Mouse (Mus musculus) layer of hippocampus, adult 8-10 months (tissue): ENCODE results near the gene Doxl2. TPM values are rescaled to one million over a fixed set of nuclear protein-coding genes. Genes with fewer than 3 reads are reported as not detected.

ENCODE experiments used
- DNase-seq, 2 experiments: peaks; one replicate each; pipeline ENCODE4 v3.0.0; 2022; ENCODE audit warnings: low spot score in 2 of 2
- total RNA-seq, 4 experiments: library from RNA; stranded (reverse); gene quantifications; 2 replicates each; pipeline ENCODE4 v1.2.4; 2022

The Doxl2 gene
- total RNA-seq, 4 experiments from 2014 or later = not detected

DNA sequence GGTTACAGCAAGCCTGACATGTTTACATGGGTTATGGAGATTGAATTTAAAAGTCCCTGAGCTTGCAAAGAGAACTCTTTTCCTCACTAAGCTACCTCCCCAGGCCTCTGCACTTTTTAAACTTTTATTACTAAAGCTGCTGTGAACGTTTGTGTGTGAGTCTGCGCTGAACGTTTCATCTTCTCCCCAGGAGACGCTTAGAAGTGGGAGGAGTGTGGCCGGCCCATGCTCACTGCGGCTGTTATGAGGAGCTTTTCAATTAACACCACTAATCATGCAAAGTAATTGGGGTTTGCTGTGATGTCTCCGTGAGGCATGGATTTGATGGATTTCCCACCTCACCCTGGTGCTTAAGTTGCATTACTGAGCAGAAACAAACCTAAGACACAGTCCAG lies 34.4 kb downstream of the Doxl2 start:
- DNase-seq = no peak

DNA sequence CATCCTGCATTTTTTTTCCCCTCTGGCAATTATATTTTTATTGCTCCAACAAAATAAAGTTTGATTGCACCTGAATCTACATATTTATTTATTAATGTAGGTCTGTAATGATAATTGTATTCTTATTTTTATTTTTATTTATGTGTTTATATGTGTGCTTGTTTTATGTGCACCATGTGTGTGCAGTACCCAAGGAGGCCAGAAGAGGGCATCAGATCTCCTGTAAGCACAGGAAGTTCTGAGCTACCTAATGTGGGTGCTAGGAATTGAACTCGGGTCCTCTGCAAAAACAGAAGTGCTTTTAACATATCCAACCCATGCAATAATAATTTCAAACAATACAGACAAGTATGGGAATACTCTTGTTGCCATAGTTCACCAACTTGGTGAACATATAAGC lies 34.9 kb downstream of the Doxl2 start:
- DNase-seq = no peak

DNA sequence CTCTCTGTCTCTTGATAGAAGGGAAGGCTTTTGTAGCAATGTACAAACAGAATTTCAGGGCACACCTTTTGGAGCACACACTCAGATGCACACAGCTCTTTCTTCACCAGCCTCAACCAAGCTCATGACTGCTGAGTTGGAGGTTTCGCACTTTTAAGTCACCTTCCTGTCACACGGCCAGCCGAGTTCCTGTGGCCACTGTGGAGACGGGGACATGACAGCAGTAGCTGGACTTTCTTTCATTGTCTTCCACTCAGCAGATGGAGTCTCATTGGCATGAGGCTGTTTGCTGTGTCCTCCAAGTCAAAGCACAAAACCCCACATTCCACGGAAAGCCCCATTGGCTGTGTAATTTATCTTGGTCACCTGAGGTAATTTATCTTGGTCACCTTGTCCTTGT lies 36.4 kb downstream of the Doxl2 start:
- DNase-seq = no peak

DNA sequence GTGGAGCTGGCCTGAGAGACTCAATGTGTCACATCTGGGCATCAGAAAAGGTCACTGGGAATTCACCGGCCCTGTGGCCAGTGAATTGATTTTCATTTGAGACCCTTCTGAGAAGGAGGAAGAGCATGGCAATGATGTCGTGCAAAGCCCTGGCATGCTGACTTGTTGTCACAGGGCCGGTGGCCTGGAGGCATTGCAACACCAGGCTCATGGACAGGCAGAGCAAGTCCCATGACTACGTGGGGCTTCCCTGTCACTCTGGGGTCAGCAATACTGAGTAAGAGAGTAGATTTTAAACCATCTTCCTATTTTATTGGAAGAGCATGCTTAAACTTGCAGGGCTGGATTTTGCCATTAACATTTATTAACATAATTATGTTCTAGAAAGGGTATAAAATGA lies 38.3 kb downstream of the Doxl2 start:
- no peak for DNase-seq

DNA sequence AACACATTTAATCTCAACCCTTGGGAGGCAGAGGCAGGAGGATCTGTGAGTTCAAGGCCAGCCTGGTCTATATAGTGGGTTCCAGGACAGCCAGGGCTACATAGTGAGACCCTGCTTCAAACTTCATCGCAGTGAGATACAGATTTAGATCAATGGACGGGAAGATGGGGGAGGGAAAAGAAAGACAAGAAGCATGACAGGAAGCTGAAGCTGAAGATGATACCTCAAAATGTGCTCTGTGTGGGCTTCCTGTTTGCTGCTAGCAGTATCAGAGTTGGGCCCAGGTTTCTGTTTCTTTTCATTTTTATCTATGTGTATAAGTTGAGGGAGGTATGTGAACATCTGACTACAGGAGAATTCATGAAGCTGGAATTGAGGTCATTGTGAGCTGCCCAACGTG lies 38.7 kb downstream of the Doxl2 start:
- DNase-seq = no peak

DNA sequence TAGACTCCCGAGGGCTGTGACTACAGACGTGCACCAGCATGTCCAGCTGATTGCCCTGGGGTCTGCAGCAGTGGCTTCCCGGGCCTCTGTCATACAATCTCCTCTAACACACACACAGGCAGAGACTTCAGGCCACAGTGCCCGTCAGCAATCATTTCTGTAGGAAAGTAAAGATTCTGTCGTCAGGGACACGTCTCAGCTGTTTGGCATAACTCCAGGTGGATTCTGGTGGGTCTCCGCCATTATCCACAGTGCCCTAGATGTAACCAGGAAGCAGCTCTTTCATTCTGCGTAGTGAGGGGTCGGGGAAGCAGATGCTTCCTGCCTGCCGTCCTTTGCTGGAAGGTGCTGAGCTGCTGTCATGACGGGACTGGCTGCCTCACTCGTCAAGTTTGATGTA lies 42.4 kb downstream of the Doxl2 start:
- no peak for DNase-seq

DNA sequence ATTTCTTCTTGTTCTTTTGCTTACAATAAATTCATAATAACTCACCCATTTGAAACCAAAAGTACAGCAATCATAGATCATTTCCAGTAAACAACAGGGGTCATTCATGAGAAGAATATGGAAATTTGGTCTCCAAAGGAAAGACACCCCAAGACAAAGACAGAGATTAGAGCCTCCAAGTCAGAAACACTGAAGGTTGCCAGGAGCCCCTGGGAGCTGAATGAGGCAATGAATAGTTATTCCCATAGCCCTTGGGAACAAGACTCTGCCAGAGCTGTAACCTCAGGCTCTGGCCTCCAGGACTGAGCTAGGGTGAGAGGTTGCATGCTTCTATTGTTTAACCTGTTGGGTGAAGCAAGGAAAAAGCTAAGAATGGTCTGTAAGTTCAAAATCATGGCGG lies 44.6 kb downstream of the Doxl2 start:
- DNase-seq = no peak

DNA sequence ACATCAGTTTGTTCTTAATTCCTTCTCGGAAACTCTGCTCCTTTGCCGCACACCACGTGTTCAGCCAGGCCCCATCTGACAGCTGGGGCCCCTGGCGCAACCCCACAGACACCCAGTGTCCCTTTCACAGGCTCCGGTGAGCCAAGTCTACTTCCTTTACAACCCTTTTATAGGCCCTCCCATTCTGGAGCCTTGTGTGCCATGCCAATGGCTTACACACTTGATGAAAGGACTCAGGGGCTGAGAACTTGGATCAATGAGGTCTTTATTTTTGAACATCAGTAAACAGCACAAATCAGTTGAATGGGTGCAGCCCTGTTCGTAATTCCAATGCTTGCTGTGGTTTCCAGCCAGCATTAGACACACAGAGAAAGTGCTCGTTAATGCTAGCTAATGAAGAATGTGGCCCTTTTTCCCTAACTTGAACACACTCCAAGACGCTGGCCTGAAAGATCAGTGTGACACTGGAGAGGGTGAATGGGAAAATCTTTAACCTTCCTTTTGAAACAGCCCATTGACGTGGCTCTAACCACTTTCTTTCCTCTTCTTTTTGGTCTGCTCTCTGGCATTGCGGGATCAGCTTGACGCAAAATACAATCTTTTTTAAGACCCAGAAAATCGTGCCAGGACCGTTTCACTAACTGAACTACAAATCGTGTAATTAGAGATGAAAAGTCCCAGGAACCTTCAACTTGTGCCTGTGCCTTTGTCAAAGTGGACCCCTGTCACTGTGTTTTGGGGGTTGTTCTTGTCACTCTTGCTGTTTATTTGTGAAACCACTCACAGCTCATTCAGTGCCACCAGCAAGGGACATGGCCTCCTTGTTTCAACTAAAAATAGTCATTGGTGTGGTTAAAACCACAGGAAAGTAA lies 46.6 kb downstream of the Doxl2 start:
- DNase-seq = peak; percentile 58 to 87

DNA sequence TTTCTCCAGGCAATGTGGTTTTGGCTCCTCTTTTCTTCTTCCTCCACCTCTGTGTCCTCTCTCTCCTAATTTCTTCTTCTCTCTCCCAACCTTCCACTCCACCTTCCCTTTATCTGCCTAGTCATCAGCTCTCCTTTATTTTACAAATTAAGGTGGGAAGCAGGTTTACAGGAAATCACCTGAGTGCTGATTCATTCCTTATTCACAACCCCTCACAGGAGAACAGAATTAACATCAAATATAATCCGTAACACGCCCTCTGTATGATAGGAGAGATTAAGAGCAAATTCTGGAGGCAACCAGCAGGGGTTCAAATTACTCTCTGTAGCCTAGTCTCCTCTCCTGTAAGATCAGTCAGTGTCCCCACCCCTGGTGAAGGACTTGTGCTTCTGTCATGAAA lies 47.6 kb downstream of the Doxl2 start:
- DNase-seq = no peak

DNA sequence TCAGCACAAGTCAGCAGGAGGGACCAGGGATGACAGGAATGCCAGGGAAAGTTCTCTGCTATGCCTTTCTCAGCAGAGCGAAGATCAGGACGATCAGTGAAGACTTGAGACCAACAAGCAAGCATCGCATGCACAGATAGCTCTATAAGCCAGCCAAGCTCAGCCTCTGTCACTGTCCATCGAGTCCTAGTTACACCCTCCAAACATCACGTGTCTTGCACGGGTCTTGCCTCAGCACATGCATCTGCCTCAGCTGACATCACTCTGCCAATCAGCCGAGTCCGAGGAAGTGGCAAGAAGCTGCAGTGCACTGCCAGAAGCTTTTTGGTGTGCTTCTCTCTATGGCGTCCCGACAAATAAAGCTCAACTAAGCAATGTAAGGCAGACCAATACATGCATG lies 48.6 kb downstream of the Doxl2 start:
- DNase-seq = no peak

DNA sequence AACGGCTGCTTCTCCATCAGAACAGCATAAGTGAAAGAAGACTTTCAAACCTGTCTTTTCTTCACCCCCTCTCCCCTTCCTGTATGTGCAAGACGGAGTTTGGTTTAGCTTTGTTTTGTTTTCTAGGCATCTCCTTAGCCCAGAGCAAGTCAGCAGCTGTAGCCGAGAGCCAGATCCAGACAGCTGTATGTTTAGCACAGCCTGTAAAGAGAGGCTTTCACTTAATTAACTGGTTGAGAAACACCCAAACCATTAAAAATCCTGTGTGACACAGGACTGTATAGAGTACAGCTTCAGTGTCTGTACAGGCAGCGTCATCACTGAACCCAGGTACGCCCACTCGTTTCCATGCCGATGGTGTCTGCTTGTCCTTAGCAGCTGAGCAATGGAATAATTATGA lies 50.5 kb downstream of the Doxl2 start:
- no peak for DNase-seq

DNA sequence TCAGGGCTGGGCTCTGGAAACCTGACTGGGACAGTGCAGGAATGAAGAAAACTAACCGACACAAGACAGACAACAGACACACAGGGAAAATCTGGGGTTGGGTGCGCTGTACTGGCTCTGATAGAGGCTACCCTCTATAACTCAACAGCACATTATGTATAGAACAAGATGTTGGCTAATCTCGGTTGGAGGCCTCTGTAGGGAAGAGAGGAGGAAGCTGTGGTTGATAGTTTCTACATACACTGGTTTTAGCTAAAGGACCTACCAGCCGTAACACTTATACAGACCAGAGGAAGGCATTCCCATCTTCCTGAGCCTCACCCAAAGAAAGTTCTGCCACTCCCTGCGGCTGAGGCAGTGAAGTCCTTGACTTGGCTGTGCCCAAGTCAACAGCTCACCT lies 51.7 kb downstream of the Doxl2 start:
- DNase-seq = no peak

DNA sequence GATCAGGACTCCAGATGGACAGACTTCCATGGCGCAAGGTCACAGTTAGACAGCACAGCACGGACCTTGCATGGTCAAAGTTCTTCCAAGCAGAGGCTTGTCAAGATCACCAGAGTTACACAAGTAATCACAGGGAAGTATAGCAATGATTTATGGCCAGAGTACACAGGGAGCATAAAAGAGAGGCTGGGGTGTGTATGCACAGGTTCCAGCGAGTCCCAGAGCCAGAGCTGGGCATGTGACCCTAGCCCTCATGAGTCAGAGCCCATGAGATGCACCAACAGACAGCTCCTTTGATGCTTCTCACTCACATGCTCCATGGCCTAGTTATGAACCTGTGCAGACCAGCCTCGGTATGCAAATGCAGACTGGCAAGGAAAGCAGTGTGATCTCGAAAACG lies 53.3 kb downstream of the Doxl2 start:
- no peak for DNase-seq

Other genes with a start within 250 kb of the Doxl2 start
- 1 to 10 TPM in 3 of 4 experiments, under 1 TPM in 1; 0.85 to 2.5 (median 1.6) TPM for gene Gimap1, start 235.9 kb upstream of the Doxl2 start, total RNA-seq
- 1 to 10 TPM in 1 of 4 experiments, under 1 TPM in 3; 0.47 to 1.7 (median 0.74) TPM for gene Gimap5, start 228.8 kb upstream of the Doxl2 start, total RNA-seq
- not detected for gene Gimap3, start 204.1 kb upstream of the Doxl2 start, total RNA-seq
- gene Tmem176a, start 134.0 kb upstream of the Doxl2 start, total RNA-seq = 100 to 1,000 TPM in 1 of 4 experiments, 10 to 100 TPM in 3; 24.6 to 105 (median 49.3) TPM
- gene Tmem176b, start 133.5 kb upstream of the Doxl2 start, total RNA-seq = 100 to 1,000 TPM in 2 of 4 experiments, 10 to 100 TPM in 2; 55.0 to 137 (median 83.8) TPM
- not detected for gene Aoc1, start 102.1 kb upstream of the Doxl2 start, total RNA-seq
- not detected for gene 1600015I10Rik, start 45.1 kb upstream of the Doxl2 start, total RNA-seq
- not detected for gene Svs1, start 11.9 kb downstream of the Doxl2 start, total RNA-seq
- gene Gpnmb, start 61.6 kb downstream of the Doxl2 start, total RNA-seq = 10 to 100 TPM in 2 of 4 experiments, 1 to 10 TPM in 2; 3.5 to 67.0 (median 21.0) TPM
- 10 to 100 TPM; 24.3 to 30.0 (median 27.4) TPM for gene Malsu1, start 98.8 kb downstream of the Doxl2 start, total RNA-seq
- gene Igf2bp3, start 240.0 kb downstream of the Doxl2 start, total RNA-seq = not detected